Mouse (Mus musculus) midbrain, embryonic 16.5 days (tissue): ENCODE measurements around the gene Mcf2l. TPM values are rescaled to one million over a fixed set of nuclear protein-coding genes. Genes with fewer than 3 reads are reported as not detected.

Experiments used
- ATAC-seq: fragments of 200-750 bp; cut with Nextera tagmentation; 2 replicates; pipeline ENCODE4 v1.8.0; 2017; ENCODE audit warnings: moderate TSS enrichment
- H3K27ac ChIP-seq: fragments of 300-500 bp; sonication (generic); 2 replicates; pipeline ENCODE4 v1.5.1; 2014; ENCODE audit warnings: mild to moderate bottlenecking, low read length, mixed read lengths
- H3K27me3 ChIP-seq: fragments of 300-500 bp; sonication (generic); 2 replicates; pipeline ENCODE4 v1.6.1; 2014; ENCODE audit warnings: low read depth, low read length, mixed read lengths; ENCODE audit not compliant: control insufficient read depth, insufficient read depth
- H3K36me3 ChIP-seq: fragments of 300-500 bp; sonication (generic); 2 replicates; pipeline ENCODE4 v1.6.1; 2014; ENCODE audit warnings: mild to moderate bottlenecking, low read length, moderate library complexity, mixed read lengths; ENCODE audit not compliant: control insufficient read depth, insufficient read depth
- H3K4me1 ChIP-seq: fragments of 300-500 bp; sonication (generic); 2 replicates; pipeline ENCODE4 v1.6.1; 2014; ENCODE audit warnings: mild to moderate bottlenecking, low read length, mixed read lengths; ENCODE audit not compliant: control insufficient read depth, insufficient read depth
- H3K4me2 ChIP-seq: fragments of 300-500 bp; sonication (generic); 2 replicates; pipeline ENCODE4 v1.6.1; 2014; ENCODE audit warnings: mild to moderate bottlenecking, low read length, mixed read lengths
- H3K4me3 ChIP-seq: fragments of 300-500 bp; sonication (generic); 2 replicates; pipeline ENCODE4 v1.5.1; 2014; ENCODE audit warnings: low read depth, mild to moderate bottlenecking, low read length, moderate library complexity, mixed read lengths
- H3K9ac ChIP-seq: fragments of 300-500 bp; sonication (generic); 2 replicates; pipeline ENCODE4 v1.6.1; 2014; ENCODE audit warnings: low read depth, low read length, mixed read lengths
- H3K9me3 ChIP-seq: fragments of 300-500 bp; sonication (generic); replicated peaks from 2 replicates; pipeline ENCODE4 v1.6.1; 2014; ENCODE audit warnings: mild to moderate bottlenecking, low read length, mixed read lengths; ENCODE audit not compliant: control insufficient read depth, poor library complexity, severe bottlenecking
- WGBS: fragments of 180-500 bp; shearing (Covaris S2); extraction: QIAGEN DNeasy Blood & Tissue Kit; methylation state at CpG from one replicate; pipeline ENCODE4 v1.1.7; 2014; 5-methylcytosine and 5-hydroxymethylcytosine counted together
- polyA plus RNA-seq: library from polyadenylated mRNA; unstranded; fragments of >200 nt; fragmentation: Nextera tagmentation; extraction: Ambion mirVana; gene quantifications from 2 replicates; pipeline ENCODE4 v1.2.1, GENCODE M21; 2015

Mcf2l gene
- polyA plus RNA-seq, 1 experiment from 2014 or later, result 190 TPM

DNA sequence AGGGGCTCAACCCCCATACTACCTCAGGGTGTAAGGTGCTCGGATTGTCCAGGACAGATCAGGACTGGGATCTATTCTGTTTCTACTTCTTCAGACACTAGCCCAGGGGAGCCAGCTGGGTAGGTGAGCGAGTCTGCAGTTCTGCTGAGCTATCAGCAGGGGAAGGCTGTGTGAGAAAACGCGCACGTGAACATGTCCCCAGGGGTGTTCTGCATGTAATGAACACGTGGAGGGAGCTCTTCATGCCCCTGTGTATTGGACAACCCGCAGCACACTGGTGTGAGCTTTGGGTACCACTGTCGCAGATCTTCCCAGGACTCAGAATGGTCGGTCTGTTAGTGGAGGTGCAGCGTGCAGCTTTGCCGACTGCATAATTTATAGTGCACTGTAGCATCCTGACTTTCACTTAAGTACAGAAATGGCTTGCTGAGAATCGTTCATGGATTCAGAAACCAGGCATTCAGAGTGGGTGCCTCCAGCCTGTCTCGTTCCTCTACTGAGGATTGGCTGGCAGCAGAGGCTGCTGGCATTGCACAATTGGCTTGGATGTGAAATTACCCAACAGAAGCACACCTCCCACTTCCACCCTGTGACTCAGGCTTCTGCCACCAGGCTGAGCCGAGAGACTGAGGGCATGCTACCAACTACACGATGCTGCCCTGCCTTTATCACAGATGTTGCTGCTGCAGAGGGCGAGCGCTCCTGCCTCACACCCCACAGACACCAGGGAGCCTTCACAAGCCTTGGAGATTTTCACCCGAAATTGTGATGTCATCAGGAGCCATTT is 110.3 kb downstream of the Mcf2l start:
- 82% methylated on average over 18 of the region's 18 CpGs for WGBS
- H3K27ac ChIP-seq, result 0 out of 2 replicates have a peak overlapping the region, but pooled peaks have one; percentile 17
- no peaks in the 10 kb centered on the region for H3K4me1 ChIP-seq
- peaks cover 23% of the 10 kb centered on the region for H3K36me3 ChIP-seq
- no peak overlapping the region for H3K4me3 ChIP-seq
- no peak for ATAC-seq
- H3K27me3 ChIP-seq, result no peaks in the 10 kb centered on the region
- H3K9me3 ChIP-seq, result no peaks in the 10 kb centered on the region
- no peak overlapping the region for H3K9ac ChIP-seq
- no peak overlapping the region for H3K4me2 ChIP-seq

DNA sequence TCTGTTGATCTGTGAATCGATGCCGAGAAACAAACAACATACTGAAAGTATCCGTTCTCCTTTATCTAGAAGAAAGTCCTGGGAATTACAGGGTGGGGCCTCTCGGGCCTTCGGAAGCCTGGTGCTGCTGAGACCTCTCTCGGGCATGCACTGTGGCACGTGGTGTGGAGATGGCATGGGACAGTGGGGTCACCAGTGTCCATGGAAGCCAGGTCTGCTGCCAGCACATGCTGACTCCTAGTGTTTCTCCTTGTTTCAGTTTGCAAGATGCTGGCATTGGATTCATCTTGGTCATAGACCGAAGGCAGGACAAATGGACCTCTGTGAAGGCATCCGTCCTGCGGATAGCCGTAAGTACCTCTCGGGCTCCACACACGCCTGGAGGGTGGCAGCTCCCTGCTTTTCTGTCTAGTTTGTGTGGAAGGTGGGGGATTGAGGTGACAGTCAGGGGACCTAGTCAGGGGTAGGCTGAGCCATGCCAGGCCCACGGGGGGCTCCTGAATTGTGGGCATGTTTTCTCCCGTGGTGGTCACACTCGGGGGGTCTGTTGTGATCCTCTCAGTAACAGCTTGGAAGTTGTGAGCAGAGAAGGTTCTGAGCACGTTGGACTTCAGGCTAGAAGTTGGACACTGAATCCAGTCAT is 111.1 kb downstream of the Mcf2l start:
- Histone ChIP-seq H3K36me3 (peaks cover 17% of the 10 kb centered on the region), H3K9me3 (no peaks in the 10 kb centered on the region), H3K4me1 (no peaks in the 10 kb centered on the region), H3K4me3 (no peak overlapping the region), H3K4me2 (no peak overlapping the region), H3K27ac (no peak overlapping the region), H3K27me3 (no peaks in the 10 kb centered on the region), H3K9ac (no peak overlapping the region)
- no peak for ATAC-seq
- 95% methylated on average over 17 of the region's 17 CpGs for WGBS

DNA sequence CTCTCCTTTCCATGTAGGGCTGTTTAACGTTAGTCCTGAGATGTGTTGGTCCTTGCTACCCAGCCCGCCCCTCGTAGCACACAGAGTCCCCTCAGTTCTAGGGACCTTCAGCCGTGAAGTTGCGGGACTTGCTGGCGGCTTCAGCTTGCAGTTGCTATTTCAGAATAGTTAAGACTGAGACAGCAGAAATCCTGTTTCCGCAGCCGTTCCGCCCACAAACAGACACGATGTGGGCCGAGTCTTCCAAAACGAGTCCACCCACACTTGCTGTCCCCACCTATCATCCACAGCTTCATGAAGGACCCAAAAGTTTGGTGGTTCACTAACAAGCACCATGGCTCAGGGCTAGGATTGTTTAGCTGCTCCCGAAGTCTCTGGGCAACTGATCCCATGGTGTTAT is 111.7 kb downstream of the Mcf2l start:
- Histone ChIP-seq H3K27me3 (no peaks in the 10 kb centered on the region), H3K4me2 (no peak overlapping the region), H3K4me1 (no peaks in the 10 kb centered on the region), H3K27ac (no peak overlapping the region), H3K36me3 (peaks cover 19% of the 10 kb centered on the region), H3K4me3 (no peak overlapping the region), H3K9ac (no peak overlapping the region), H3K9me3 (no peaks in the 10 kb centered on the region)
- 94% methylated on average over 13 of the region's 13 CpGs for WGBS
- no peak for ATAC-seq

DNA sequence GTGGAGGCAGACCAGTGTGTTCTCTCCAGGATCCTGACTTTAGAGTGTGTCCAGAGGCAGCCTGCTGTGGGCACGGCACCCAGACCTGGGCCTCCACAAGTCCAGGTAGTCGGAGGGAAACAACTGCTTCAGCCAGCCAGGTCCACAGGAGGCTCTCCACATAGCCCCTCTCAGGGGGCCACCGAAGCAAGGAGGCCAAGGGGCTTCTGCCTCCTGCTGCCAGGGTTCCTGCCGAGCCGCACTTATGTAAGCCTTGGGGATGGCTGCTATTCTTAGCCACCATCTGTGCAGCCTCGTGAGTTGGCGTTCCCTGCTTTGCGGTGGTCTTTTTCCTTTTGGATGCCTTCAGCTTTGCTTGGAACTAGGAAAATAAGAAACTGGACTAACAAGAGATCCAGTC is 114.0 kb downstream of the Mcf2l start:
- no peaks in the 10 kb centered on the region for H3K27me3 ChIP-seq
- no peaks in the 10 kb centered on the region for H3K9me3 ChIP-seq
- no peaks in the 10 kb centered on the region for H3K4me1 ChIP-seq

DNA sequence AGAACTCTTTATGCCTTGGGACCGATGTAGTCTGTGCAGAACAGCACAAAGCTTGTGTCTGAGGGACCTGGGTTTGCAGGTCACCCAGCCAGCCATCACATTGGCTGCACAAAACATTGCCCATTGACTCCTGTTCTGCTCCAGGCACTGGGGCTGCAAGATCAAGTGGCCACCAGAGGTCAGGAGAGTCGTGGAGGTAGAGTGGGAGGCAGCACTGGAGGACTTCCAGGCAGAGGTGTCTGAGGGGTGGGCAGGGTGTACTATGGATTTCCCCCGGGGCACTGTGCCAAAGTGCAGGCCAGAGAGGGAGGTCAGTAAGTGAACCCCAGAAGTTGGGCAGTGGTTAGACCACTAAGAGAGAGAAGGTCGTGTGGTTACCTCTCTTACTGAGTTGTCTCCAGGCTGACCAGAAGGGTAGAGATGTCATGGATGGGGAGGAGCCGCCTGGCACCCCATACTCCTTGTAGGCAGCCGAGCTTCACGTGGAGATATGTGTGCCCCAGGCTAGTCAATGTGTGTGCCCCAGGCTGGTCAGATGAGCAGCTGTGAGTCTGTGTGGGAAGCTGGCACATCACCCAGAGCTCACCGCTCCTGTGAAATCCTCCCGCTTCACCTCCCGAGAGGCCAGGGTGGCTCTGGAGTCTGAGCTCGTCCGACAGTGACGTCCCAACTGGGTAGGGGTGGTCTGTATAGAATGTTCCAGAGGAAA is 115.3 kb downstream of the Mcf2l start:
- WGBS, result 82% methylated on average over 13 of the region's 13 CpGs
- H3K27me3 ChIP-seq, result no peaks in the 10 kb centered on the region
- no peak overlapping the region for H3K4me2 ChIP-seq
- H3K36me3 ChIP-seq, result peaks cover 31% of the 10 kb centered on the region
- no peak overlapping the region for H3K27ac ChIP-seq
- H3K9me3 ChIP-seq, result no peaks in the 10 kb centered on the region
- H3K4me3 ChIP-seq, result no peak overlapping the region
- ATAC-seq, result no peak
- no peaks in the 10 kb centered on the region for H3K4me1 ChIP-seq
- H3K9ac ChIP-seq, result no peak overlapping the region

More for the DNA sequence above, 114.0 kb downstream of the Mcf2l start:
- Histone ChIP-seq H3K27ac (no peak overlapping the region), H3K4me2 (no peak overlapping the region), H3K9ac (no peak overlapping the region), H3K4me3 (no peak overlapping the region), H3K36me3 (peaks cover 23% of the 10 kb centered on the region)
- 75% methylated on average over 8 of the region's 8 CpGs for WGBS
- ATAC-seq, result no peak

DNA sequence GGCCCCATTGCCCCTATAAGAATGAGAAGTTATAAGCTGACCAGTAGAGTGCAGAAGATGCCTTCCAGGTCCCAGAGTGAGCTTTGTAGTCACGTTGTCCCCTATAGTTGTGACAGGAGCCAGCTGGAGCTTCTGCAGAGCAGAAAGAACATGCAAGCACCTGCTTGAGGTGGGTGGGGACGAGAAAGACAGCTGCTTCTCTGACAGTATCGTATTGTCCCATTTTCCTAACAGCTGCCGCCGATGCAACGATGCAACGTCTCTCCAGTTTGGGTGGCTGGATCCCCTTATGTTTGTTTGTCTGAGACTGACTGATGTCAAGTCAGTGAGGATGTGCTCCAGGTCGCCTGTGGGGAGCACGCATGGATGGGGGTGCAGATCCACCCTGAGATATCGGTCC is 117.8 kb downstream of the Mcf2l start:
- Histone ChIP-seq H3K27me3 (no peaks in the 10 kb centered on the region), H3K9me3 (no peaks in the 10 kb centered on the region), H3K4me2 (no peak overlapping the region), H3K4me1 (no peaks in the 10 kb centered on the region), H3K36me3 (peaks cover 34% of the 10 kb centered on the region), H3K27ac (no peak overlapping the region), H3K4me3 (no peak overlapping the region), H3K9ac (no peak overlapping the region)
- ATAC-seq, result no peak
- WGBS, result 87% methylated on average over 10 of the region's 10 CpGs

DNA sequence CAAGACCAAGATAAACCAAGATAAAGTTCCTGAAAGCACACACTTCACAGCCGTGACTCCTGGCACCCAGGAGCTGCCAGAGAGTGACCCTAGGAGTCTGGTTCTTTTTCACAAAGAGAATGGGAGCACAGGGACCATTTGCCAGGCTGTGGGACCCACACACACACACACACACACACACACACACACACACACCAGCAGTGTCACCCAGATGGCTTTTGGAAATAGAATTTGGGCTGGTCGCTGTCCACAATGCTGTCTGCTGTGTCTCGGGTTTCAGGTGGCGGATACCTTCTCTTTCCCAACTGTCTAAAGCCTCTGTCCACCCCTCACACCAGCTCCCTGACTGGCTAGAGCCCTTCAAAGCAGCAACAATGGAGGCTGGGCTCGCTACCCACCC is 120.9 kb downstream of the Mcf2l start:
- Histone ChIP-seq H3K36me3 (peaks cover 43% of the 10 kb centered on the region), H3K9me3 (no peaks in the 10 kb centered on the region), H3K9ac (no peak overlapping the region), H3K4me3 (no peak overlapping the region), H3K27ac (no peak overlapping the region), H3K27me3 (no peaks in the 10 kb centered on the region), H3K4me2 (no peak overlapping the region), H3K4me1 (no peaks in the 10 kb centered on the region)
- no peak for ATAC-seq
- 85% methylated on average over 5 of the region's 5 CpGs for WGBS

DNA sequence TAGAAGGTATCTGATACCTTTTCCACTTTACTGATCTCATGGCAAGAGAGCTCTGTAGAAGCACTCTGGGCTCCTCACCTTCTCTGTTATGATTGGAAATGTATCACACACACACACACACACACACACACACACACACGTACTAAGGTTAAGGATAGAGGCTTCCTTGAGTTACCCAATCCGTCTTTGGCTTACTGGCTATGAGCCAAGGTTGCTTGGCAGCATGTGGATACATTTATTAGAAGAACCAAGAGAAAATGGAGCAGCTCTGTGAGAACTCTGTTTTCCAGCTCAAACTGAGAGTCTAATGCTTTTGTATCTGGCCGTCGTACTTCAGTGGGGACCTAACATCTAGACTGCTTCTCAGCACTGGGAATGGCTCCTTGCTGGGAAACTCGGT is 121.9 kb downstream of the Mcf2l start:
- Histone ChIP-seq H3K4me1 (no peaks in the 10 kb centered on the region), H3K9ac (no peak overlapping the region), H3K4me3 (no peak overlapping the region), H3K36me3 (peaks cover 44% of the 10 kb centered on the region), H3K27me3 (no peaks in the 10 kb centered on the region), H3K9me3 (no peaks in the 10 kb centered on the region), H3K27ac (no peak overlapping the region), H3K4me2 (no peak overlapping the region)
- ATAC-seq, result no peak
- 62% methylated on average over 5 of the region's 5 CpGs for WGBS

DNA sequence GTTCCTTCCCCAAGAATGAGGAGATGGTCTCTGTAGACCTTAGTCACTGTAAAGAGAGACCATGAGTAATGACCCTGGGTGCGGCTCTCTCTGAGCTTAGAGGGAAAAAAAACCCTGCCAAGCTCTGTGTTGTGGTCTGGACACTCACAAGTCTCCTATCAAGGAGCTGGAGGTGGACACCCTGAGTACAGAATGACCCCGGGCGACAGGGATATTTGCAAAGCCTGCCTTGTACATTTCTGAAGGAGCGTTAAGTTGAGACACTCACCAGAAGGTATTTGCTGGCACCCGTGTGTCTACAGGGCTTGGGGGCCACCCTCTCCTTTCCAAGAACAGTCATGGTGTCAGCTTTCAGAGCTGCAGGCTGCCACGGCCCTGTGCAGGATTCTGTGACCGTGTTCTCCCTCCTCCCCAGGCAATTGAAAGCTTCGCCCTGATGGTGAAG is 123.2 kb downstream of the Mcf2l start:
- Histone ChIP-seq H3K4me3 (no peak overlapping the region), H3K36me3 (peaks cover 48% of the 10 kb centered on the region), H3K9ac (no peak overlapping the region), H3K27ac (no peak overlapping the region), H3K4me1 (no peaks in the 10 kb centered on the region), H3K27me3 (no peaks in the 10 kb centered on the region), H3K9me3 (no peaks in the 10 kb centered on the region), H3K4me2 (no peak overlapping the region)
- ATAC-seq, result no peak
- 74% methylated on average over 8 of the region's 8 CpGs for WGBS
